Mouse (Mus musculus) urinary bladder, postnatal 25 days (tissue): ENCODE results near the gene Dctn3.
"Not testable (repeated sequence)": the region's sequence is repeated elsewhere in the genome, so short reads cannot be mapped to it uniquely, and the experiment has no call there.

Experiments
- DNase-seq: peaks from one replicate; pipeline ENCODE4 v3.0.0; 2022; ENCODE audit warnings: low spot score

Gene Dctn3

DNA sequence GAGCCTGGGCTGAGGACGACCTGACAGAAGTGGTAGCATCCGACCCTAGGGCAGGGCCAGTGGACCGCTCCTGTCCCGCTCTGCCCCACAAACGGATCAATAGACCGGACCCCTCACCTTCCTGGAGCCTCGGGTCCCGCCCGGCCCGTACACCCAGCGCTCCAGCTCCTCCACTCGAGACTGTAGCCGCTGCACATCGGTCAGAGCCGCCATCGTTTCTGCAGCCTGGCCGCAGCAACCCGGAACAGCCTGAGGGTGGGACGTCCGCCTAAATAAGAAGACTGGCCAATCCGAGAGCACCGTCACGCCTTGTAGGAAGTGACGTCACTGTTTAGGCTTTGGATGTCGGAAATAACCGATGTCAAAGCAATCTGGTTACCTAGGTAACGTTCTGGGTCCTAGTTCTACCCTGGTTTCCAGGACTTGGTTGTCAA, at the start of gene Dctn3:
Dctn3 (minus strand) TSS at position 253 of the 434 bp plus-strand sequence.
- peak; percentile 75 for DNase-seq

DNA sequence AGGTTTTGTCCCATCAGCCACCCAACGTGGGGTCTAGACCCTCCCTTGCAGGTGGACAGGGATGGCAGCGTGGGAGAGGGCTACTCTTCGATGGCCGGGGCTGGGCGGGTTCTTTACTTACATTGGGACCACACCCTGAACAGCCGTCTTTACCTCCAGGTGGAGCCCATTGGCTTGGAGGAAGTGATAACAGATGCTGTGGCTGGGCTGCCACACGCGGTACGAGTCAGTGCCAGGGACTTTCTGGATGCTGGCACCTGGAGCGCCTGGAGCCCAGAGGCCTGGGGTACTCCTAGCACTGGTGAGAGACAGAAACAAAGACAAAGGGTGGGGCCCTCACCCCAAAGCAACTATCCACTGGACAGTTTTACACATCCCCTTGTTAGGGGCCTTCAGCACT, 44.3 kb upstream of the Dctn3 start:
- DNase-seq, result not testable (repeated sequence)

DNA sequence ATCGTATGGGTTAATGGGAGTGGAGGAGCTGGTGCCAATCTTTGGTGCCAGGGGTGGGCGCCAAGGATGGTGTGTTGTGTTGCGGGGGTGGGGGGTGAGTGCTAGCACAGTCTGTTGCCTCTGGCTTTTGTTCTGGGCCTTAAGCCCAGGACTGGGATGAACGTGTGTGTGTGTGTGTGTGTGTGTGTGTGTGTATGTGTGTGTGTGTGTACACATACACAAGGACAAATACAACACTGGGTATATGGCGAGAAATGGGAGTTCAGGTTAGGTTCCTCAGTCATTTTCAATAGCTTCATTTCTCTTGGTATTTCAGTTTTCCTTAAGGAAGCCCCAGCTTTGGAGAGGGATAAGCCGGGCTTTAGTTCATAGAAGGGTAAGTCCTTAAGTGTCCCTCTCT, 40.2 kb upstream of the Dctn3 start:
- DNase-seq, result not testable (repeated sequence)

DNA sequence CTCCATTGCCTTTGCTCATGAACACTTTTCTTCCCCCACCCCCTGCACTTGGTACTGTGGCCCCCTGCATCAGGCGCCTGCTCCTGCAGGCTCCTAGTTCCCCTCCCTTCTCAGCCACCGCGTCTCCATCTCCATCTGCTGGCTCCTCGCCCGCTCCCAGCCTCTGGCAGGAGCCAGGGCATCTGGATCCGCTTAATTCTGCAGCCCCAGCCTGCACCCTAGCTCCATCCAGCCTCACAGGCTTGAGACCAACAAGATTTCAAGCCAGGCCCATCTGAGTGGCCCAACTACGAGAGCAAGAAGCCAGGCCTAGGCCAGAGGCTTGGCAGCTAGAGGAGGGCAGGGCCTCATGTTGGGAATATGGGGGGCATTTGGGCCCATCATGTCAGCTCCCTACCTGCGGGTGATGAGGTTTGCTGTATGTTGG, 39.7 kb upstream of the Dctn3 start:
- not testable (repeated sequence) for DNase-seq

DNA sequence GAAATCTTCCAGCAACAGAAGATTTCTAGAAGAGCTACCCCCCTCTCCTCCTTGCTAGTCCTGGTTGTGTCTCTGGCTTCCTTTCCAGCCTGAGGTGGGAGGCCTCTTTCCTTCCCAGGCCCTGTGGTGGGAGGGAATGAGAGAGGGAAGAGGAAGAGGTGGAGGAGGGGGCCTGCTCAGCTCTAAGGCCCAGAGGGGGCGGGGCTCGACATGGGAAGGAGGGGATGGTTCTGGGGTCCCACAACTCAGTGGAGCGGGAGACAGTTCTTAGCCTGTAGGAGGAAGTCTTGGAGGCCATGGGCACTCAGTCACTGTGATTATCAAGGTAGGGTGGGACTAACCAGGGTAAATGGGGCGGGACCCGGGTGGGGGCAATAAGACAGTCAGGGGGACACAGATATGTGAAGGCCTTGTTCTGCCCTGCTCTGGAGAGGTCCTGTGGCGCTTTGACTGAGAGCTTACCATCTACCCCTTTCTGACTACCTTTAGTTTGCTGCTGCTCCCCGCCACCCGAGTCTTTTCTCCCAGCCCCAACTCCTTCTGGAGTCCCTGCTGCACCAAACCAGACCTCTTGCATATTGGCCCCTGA, 39.2 kb upstream of the Dctn3 start:
- DNase-seq, result no peak

DNA sequence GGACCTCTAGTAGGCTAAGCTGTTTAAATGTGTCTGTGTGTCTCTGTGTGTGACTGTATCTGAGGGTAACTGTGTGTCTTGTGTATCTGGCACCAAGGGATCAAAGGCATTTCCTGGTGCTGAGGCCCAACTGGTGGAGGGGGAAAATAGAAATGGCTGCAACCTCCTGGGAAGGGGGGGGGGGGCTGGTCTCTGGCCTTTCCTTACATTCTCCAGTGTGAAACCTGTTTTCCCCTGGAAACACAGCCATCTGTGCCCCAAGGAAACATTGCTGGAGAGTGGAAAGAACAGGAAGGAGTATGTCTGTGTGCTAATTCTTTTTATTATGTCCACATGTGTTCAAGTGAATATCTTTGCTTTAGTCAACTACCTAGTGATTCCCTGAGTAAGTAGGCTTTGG, 38.7 kb upstream of the Dctn3 start:
- no peak for DNase-seq

DNA sequence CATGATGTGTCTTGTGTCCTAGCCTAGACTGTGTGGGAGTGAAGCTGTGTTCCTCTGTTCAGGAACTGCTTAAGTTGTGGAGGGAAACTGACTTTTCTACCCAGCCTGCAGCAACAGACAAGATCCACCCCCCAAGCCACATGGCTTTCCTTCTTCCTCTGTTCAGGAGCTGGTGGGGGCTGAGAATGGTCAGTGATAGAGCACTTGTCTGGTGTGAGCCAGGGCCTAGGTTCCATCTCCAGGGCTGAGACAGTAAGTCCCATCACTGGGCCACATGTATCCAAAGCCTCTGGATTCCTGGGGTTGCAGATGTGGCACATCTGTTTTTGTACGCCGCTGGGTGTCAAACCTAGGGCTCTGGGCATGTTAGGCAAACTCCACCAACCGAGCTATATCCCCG, 37.9 kb upstream of the Dctn3 start:
- DNase-seq, result no peak

DNA sequence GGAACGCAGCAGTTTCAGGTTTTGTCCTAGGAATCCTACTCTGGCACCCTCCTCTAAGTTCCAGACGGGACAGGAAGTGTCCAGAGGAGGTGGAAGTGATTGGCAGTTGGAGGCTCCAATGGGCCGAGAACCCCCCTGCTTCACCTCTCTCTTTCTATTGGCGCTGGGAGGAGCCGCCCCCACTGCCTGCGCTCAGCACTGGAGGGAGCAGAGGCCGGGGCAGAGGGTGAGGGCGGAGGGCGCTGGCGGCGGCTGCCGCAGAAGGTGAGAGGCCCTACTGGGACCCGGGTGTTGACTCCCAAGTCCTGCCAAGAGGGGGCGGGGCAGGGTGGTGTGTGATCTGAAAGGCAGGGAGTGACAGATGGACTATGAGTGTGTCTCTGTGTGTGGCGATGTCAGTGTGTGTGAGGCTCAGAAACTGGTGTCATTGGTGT, 37.3 kb upstream of the Dctn3 start:
- peak; percentile 78 for DNase-seq

DNA sequence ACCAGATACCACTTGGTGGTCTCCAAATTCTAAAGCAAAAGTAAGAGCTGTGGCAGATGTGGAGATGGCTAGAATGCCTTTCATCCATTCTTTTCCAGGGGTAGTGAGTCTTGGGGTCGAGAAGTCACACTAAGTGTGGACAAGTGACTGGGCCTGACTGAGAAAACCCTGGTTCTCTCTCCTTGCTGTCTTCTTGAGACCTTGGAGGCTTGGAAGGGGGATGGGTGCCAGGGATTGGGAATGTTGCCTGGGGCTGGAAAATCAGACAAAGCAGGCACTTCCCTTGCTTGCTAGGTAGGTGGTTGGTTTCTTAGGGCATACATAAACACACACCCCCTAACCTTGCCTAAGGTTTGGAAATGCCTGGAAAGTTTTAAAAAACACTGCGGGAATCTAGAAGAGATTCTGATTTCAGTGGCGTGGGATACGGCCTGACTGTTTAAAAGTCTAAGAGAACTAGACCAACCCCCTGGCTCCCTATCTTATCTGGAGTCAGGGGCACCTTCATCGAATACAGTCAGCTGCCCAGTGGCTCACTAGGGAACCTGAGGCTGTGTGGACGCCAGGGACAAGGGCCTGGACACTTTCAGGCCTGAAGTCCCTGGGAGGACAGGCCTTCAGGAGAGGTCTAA, 36.8 kb upstream of the Dctn3 start:
- no peak for DNase-seq

DNA sequence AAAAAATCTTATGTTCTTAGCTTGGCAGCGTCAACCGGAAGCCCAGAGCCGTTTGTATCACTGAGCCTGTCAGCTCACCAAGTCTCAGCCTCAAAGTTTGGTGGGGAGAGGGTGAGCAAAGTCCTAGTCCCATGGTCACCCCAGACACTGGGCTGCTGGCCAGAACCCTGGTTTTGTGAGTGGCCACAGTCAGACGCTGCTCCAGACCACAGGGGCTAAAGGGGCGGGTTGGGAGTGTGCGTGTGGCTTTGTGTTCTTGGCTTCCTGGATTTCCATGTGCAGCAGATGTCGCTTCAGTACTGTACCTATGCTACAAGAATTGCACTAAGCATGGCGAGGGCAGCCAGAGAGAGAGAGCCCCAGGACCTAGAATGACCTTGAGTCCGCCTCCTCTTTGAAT, 36.2 kb upstream of the Dctn3 start:
- DNase-seq, result no peak

DNA sequence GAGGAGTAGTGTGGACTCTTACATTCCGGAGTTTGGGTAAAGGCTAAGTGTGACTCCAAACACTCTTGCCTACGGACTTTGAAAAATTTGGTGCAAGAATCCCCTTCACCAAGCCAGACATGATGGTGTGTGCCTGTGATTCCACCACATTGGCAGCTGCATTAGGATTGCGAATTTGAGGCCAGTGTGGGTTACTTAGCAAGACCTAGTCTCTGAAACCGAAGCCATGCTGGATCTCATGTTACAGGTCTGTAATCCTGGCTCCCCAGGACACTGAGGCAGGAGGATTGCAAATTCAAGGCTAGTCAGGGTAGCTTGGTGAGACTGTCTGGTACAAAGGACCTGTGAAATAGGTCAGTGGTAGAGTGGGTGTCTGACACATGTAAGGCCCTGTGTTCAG, 35.7 kb upstream of the Dctn3 start:
- DNase-seq, result no peak

DNA sequence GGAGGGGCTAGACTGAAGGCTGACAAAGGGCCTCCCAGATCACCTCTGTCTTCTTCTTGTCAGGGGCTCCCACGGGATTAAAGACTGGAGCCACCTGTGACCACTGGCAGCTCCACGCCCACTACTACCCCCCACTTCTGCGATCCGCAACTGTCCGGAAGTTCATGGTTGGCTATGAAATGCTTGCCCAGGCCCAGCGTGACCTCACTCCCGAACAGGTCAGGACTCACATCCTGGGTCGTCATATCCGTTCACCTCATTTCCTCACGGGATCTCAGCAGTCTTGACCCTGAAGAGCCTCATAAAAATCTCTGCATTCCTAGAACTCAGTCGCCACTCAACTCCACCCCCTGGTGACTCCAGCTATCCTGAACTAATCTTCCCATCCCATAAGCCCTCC, 35.1 kb upstream of the Dctn3 start:
- DNase-seq, result no peak

DNA sequence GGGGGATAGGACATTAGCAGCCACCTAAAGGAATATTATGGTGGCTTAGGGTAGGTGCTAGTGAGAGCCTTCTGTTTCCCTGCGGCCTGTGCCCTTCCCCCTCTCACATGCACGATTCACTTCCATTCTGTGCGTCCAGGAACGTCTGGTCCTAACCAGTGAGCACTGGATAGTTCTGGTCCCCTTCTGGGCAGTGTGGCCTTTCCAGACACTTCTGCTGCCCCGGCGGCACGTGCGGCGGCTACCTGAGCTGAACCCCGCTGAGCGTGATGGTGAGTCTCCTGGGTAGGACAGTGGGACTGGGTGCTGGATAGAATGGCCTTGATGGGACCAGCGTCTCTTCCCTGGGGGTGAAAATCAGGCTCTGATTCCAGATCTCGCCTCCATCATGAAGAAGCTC, 34.4 kb upstream of the Dctn3 start:
- DNase-seq, result no peak

DNA sequence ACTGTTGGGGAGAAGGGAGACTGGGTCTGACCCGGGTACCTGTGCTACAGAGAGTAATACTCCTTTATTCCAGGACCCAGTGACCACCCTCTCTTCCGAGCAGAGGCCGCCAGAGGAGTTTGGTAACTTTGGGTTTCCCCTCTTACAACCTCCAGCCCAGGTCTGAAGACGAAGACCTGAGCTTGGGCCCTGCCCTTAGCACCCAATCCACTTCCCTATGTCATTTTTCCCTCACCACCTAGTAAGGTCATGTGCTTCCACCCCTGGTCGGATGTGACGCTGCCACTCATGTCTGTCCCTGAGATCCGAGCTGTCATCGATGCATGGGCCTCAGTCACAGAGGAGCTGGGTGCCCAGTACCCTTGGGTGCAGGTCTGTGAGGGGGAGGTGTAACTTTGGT, 33.5 kb upstream of the Dctn3 start:
- DNase-seq, result no peak

DNA sequence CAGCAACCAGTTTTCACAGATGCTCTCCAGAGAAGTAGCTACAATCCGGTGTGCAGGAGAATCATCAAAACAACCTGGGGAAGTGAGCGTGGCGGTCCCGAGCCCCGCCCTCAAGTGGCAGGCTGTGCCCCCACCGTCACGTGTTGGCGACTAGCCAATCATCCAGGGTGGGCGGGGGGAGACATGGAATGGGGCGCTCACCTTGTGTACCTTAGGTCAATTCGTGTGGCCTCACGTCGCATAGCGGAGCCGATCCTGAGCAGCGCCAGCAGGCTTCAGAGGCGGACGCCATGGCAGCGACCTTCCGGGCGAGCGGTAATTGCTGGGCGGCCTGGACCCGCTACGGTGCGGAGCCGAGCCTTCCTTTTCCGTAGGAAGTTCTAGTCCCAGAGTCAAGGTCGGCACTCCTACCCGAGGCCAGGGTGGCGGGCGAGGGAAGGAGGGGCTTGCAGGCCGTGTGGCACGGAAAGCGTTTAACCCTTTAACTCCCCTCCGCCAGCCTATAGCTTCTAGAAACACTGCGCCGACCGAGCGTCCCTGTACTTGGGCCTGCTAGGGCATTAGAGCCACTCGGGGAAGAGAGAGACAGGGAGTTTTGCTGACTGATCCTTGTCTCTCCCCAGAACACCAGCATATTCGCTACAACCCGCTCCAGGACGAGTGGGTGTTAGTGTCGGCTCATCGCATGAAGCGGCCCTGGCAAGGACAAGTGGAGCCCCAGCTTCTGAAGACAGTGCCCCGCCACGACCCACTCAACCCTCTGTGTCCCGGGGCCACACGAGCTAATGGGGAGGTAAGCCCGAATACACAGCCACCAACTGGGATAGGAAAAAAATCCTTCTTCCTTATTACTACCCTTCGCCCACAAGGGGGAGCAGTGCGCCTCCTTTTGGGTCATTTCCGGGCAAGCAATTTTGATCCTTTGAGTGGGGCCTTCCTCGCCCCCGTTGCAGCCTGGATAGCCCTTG, 32.7 kb upstream of the Dctn3 start, which contains the start of gene Sigmar1:
Sigmar1 (minus strand) TSS at position 820 of the 968 bp plus-strand sequence.
- peak; percentile 80 for DNase-seq

DNA sequence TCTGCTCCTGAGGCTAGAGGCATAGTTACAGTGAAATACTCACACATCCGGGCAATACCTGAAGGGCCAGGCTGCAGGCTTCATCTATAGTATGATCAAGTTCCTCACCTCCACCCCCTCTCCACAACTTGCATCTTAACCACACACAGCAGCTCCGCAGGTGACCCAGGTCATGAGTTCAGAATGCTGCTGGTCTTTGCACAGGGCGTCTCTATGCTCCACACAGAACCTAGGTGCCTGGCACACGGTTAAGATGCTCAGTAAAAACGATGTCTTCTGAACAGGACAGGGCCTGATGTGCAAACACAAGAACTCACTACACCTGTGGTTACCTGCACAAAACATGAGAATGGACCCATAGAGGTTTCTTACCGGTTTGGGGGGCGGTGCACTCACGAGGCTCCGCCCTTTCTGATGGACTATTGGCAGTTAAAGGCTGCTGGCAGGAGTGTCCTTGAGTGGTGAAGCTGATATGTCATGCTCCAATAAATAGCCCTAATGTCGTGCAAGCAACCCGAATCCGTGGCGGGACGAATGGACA, 31.9 kb upstream of the Dctn3 start, which contains the start of gene Galt:
Galt (plus strand) TSS at position 432 of the 541 bp plus-strand sequence.
- DNase-seq, result no peak

DNA sequence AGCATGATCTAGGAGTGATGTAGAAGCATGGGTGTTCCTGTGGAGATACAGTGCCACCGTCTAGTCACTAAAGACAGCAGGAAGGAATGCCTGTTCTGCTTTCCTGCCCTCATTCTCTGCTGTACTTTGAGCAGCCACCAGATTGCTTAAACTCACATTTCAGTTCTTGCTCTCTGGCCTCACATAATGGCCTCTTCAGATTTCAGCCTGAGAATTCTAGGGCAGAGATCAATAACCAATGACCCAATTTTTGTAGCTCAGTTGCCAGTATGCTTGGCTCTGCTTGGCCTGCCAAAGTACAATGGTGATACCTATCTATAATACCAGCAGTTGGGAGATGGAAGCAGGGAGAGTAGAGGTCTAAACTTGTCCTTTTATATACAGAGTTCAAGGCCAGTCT, 22.1 kb upstream of the Dctn3 start:
- DNase-seq, result no peak

DNA sequence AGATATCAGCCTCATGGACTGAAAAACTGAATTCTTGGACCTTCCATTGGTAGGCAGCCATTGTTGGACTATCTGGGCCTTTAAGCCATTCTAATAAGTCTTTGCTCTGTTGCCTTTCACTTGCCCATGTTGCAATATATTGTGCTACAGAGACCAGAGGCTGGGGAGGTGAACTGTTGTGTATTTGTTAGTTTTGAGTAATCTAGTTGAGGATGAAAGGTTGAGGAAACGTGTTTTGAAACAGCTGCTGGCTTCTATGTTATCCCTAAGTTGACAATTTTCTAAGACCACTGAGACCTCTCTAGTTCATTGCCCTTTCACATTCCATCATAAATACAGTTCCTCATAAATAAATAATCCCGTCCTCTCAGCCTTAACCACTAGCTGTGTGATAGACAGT, 21.2 kb upstream of the Dctn3 start:
- DNase-seq, result no peak

DNA sequence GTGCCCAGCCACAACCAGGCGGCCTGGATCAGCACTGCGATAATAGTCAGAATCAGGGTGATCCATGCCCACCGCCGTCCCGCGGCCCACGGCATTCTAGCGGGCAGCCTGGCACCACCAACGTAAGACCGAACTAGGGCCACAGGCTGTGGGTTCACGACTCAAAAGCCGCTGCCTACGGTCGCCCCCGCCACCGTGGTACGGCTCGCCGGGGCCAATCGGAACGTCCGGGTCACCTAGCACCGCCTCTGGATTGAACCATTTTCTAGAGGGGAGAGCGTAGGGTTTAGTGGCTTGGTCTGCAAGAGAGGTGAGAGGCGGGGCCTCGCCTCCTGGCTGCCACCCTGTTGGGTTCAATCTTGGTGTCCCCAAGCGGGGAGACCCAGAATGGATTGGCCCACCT, 18.2 kb upstream of the Dctn3 start:
- peak; percentile 85 for DNase-seq

DNA sequence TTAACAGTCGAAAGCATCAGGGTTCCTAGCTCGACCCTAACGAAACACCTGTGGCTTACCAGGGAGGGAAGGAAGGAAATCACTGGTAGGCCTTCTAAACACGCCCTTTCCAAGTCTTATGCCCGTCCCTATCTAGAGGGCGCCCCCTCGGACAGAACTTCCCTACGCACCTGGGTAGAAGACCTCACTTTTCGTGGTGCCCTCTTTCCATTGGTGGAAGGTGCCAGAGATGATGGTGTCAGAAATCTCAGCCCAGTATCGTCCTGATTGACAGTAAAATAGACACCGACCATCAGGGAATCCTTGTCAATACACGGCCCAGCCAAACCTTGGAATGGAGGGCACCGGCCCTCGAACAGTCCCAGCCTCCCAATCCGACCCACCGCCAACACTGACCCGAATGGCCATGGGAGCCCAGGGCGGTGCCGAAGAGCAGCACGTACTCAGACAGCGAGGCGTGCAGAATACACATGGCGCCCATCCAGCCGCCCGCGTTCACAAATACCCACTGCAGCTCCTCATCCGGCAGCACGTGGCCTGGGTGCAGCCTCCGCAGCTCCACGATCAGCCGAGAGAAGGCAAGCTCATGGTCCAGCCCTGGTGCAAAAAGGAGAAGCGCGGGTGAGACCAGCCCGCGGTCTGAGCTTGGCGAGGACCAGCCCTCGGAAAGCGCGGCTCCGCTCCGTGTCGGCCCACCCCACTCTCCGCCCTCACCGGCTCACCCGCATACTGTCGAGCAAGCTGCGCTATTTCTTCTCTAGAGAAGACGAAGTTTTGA, 17.6 kb upstream of the Dctn3 start:
- DNase-seq, result no peak

DNA sequence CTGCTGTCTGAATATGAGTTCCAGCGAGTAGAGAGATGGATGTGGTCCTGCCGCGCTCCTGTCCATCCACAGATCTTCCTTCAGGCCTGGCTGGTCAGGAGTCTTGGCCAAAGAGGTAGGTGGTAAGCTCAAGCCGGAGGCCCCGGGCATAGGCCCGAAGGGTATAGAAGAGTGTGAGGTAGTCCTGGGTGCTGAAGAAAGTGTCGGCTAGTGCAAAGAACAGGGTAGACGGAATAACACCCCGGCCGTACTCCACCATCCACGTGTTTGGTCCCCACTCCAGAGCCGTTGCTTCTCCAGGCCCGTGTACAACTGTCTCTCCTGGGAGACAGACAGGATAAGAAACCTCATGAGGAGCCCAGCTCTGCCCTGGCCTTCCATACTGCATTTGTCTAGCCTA, 16.3 kb upstream of the Dctn3 start:
- DNase-seq, result no peak

DNA sequence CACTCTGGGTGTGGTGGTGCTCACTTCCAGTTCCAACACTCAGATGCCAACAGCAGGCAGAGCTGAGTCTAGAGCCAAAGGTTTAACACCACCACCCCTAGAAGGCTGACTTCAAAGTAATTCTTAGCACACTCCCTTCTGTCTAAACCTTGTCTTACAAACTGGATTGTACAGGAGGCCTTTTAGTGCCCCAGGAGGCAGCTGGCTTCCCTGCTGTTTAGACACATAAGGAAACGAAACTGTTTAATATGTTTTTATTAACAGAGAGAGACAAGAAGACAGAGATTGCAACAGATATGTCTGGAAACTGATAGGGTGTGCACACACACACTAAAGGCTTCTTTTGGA, 15.3 kb upstream of the Dctn3 start:
- no peak for DNase-seq
